Mouse (Mus musculus): Measurements from ENCODE around the gene St3gal3. TPM values are rescaled to one million over a fixed set of nuclear protein-coding genes. Genes with fewer than 3 reads are reported as not detected.

Gene St3gal3
- polyA plus RNA-seq, 1 experiment from 2014 or later = 6.7 TPM

DNA sequence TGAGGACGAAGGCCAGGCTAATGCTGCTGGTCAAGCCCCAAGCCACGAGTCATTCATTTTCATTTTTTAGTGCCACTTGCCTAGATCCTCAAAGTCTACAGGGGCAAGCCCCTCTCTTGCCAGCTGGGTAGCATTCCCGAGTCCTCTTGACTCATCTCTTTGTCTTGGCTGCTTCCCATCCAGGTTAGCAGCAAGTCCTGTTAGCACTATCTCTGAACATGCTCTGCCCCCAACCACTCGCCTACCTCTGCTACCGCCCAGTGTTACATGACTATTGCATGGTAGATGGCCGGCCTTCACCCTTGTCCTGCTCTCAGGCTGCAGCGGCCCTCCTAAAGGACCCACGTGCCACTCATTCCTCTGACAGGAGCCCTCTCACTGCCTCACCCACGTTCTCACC, 156.4 kb downstream of the St3gal3 start:
- DNase-seq (ENCODE audit: low spot score) = no peak
- Histone ChIP-seq H3K4me3 (replicated peaks; ENCODE audit: low read depth, low read length) (no peak overlapping the region), H3K27me3 (ENCODE audit: insufficient read depth, low read length) (no peaks in the 10 kb centered on the region), H3K36me3 (ENCODE audit: insufficient read depth, low read length) (no peaks in the 10 kb centered on the region), H3K4me2 (ENCODE audit: low read length) (no peak overlapping the region), H3K4me1 (replicated peaks; ENCODE audit: insufficient read depth, low read length) (0 out of 2 replicates have a peak, but pooled peaks cover 6% of the 10 kb centered on the region), H3K27ac (no peak overlapping the region), H3K9ac (ENCODE audit: low read depth, low read length) (no peak overlapping the region), H3K9me3 (replicated peaks; ENCODE audit: low read length) (no peaks in the 10 kb centered on the region)
- no peak for TF ChIP-seq CTCF (IDR thresholded peaks at IDR 0.05; ENCODE audit: low read depth)
- no peak for ATAC-seq (replicated peaks; ENCODE audit: low FRiP score, low read depth)
- 86% methylated on average over 9 of the region's 9 CpGs for WGBS

DNA sequence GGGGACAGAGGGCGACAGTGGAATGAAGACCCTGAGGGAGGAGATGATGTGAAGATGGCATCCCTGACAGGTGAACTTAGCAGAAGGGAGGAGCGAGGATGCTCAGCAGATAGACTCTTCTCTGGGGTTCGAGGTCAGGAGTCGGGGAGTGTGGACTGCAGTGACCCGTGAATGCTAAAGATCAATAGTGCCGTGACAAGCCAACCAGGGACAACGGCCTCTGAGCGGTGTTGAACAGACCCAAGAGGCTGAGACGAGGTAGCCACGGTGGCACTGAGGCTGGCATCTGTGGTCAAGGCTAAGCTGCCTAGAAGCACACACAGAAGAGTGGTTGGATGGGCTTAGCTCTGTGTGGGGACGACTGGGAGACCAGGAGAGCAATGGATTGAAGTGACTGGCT, 156.9 kb downstream of the St3gal3 start:
- Histone ChIP-seq H3K4me2 (ENCODE audit: low read length) (no peak overlapping the region), H3K36me3 (ENCODE audit: insufficient read depth, low read length) (no peaks in the 10 kb centered on the region), H3K27me3 (ENCODE audit: insufficient read depth, low read length) (no peaks in the 10 kb centered on the region), H3K9ac (ENCODE audit: low read depth, low read length) (no peak overlapping the region), H3K27ac (no peak overlapping the region), H3K4me1 (replicated peaks; ENCODE audit: insufficient read depth, low read length) (0 out of 2 replicates have a peak, but pooled peaks cover 6% of the 10 kb centered on the region), H3K9me3 (replicated peaks; ENCODE audit: low read length) (no peaks in the 10 kb centered on the region), H3K4me3 (replicated peaks; ENCODE audit: low read depth, low read length) (no peak overlapping the region)
- whole genome bisulfite sequencing = 59% methylated on average over 11 of the region's 11 CpGs
- ATAC-seq (replicated peaks; ENCODE audit: low FRiP score, low read depth) = no peak
- TF ChIP-seq CTCF (IDR thresholded peaks at IDR 0.05; ENCODE audit: low read depth) = no peak
- no peak for DNase-seq (ENCODE audit: low spot score)

DNA sequence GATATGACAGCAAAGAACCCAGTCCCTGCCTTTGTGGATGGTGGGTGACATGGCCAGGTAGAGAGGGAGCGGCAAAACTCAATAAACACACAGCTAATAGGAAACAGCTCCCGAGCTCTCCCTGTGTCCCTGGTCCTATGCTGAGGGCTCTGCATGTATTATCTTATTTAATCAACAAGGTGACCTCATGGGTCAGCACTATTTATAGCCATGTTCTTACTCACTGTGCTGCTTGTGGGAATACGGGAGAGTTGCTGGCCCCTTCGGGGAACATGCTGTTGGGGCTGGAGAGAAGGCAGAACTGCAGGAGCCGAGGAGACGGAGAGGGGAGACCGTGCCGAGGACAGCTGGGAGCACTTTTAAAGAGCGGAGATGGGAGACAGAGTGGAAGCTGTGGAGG, 157.3 kb downstream of the St3gal3 start:
- DNase-seq (ENCODE audit: low spot score) (no peak), ATAC-seq (replicated peaks; ENCODE audit: low FRiP score, low read depth) (no peak)
- Histone ChIP-seq H3K9me3 (replicated peaks; ENCODE audit: low read length) (no peaks in the 10 kb centered on the region), H3K4me2 (ENCODE audit: low read length) (no peak overlapping the region), H3K27me3 (ENCODE audit: insufficient read depth, low read length) (no peaks in the 10 kb centered on the region), H3K36me3 (ENCODE audit: insufficient read depth, low read length) (no peaks in the 10 kb centered on the region), H3K4me1 (replicated peaks; ENCODE audit: insufficient read depth, low read length) (0 out of 2 replicates have a peak, but pooled peaks cover 6% of the 10 kb centered on the region), H3K9ac (ENCODE audit: low read depth, low read length) (no peak overlapping the region), H3K27ac (no peak overlapping the region), H3K4me3 (replicated peaks; ENCODE audit: low read depth, low read length) (no peak overlapping the region)
- no peak for TF ChIP-seq CTCF (IDR thresholded peaks at IDR 0.05; ENCODE audit: low read depth)
- WGBS = 72% methylated on average over 9 of the region's 9 CpGs

DNA sequence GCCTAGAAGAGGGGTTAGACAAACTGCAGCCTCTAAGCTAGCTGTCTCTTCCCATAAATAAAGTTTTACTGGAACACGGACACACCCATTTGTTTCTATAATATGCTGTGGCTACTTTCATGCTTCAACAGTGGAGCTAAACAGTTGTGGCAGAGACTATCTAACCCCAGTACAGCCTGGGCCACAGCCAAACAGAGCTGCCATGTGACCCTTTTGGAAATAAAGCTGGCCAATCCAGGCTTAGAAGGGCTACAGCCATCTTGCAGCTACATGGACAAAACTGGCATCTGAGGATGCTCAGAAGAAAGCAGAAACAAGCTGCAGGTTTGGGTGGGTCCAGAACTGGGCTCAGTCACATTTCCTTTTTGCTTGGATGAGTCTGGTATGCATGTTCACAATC, 158.9 kb downstream of the St3gal3 start:
- H3K9ac ChIP-seq (ENCODE audit: low read depth, low read length) = no peak overlapping the region
- no peaks in the 10 kb centered on the region for H3K27me3 ChIP-seq (ENCODE audit: insufficient read depth, low read length)
- no peak overlapping the region for H3K27ac ChIP-seq
- no peak overlapping the region for H3K4me2 ChIP-seq (ENCODE audit: low read length)
- no peaks in the 10 kb centered on the region for H3K9me3 ChIP-seq (replicated peaks; ENCODE audit: low read length)
- DNase-seq (ENCODE audit: low spot score) (peak; percentile 25), ATAC-seq (replicated peaks; ENCODE audit: low FRiP score, low read depth) (no peak)
- no peak for TF ChIP-seq CTCF (IDR thresholded peaks at IDR 0.05; ENCODE audit: low read depth)
- no peak overlapping the region for H3K4me3 ChIP-seq (replicated peaks; ENCODE audit: low read depth, low read length)
- 0 out of 2 replicates have a peak, but pooled peaks cover 6% of the 10 kb centered on the region for H3K4me1 ChIP-seq (replicated peaks; ENCODE audit: insufficient read depth, low read length)
- 38% methylated on average over 1 of the region's 1 CpGs for WGBS
- H3K36me3 ChIP-seq (ENCODE audit: insufficient read depth, low read length) = no peaks in the 10 kb centered on the region

DNA sequence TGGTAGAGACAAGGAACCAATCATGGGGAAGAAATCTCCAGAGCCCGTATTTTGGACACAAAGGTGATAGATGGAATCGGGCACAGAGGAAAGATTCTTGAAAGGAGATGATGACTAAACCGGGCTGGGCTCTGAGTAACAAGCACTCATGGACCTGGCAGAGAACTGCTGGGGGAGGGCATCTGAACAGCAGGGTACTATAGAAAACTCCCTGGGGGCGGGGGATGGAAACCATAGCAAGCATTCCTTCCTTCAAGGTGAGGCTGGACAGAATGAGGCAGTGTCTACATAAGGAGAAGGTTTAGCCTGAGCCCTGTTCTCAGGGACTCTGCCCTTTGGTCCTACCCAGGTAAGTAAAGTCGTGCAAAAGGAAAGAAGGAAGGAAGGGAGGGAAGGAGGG, 160.0 kb downstream of the St3gal3 start:
- 0 out of 2 replicates have a peak, but pooled peaks cover 6% of the 10 kb centered on the region for H3K4me1 ChIP-seq (replicated peaks; ENCODE audit: insufficient read depth, low read length)
- H3K27ac ChIP-seq = no peak overlapping the region
- no peaks in the 10 kb centered on the region for H3K9me3 ChIP-seq (replicated peaks; ENCODE audit: low read length)
- 77% methylated on average over 5 of the region's 5 CpGs for whole genome bisulfite sequencing
- H3K36me3 ChIP-seq (ENCODE audit: insufficient read depth, low read length) = no peaks in the 10 kb centered on the region
- H3K9ac ChIP-seq (ENCODE audit: low read depth, low read length) = no peak overlapping the region
- no peak overlapping the region for H3K4me3 ChIP-seq (replicated peaks; ENCODE audit: low read depth, low read length)
- TF ChIP-seq CTCF (IDR thresholded peaks at IDR 0.05; ENCODE audit: low read depth) = no peak
- no peak for DNase-seq (ENCODE audit: low spot score)
- no peaks in the 10 kb centered on the region for H3K27me3 ChIP-seq (ENCODE audit: insufficient read depth, low read length)
- ATAC-seq (replicated peaks; ENCODE audit: low FRiP score, low read depth) = no peak
- no peak overlapping the region for H3K4me2 ChIP-seq (ENCODE audit: low read length)

DNA sequence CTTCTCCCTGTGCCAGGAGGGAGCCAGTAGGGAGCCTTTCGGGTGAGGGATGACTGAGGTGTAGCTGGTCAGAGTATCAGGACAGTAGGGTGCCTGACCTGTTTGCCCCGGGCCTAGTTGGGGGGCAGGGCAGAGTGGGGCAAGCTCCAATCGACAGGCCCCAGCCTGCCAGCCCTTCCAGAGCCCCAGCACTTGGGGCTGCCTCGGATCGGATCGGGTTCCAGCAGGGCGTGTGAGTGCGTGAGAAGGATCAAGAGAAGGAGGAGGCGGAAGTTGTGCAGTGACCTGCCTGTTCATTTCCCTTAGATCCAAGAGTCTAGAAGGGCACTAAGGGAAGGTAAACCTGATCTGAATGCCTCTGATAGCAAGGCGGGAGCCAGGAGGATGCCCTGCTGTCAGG, 161.7 kb downstream of the St3gal3 start:
- Histone ChIP-seq H3K9me3 (replicated peaks; ENCODE audit: low read length) (no peaks in the 10 kb centered on the region), H3K9ac (ENCODE audit: low read depth, low read length) (no peak overlapping the region), H3K4me3 (replicated peaks; ENCODE audit: low read depth, low read length) (no peak overlapping the region), H3K4me1 (replicated peaks; ENCODE audit: insufficient read depth, low read length) (0 out of 2 replicates have a peak, but pooled peaks cover 6% of the 10 kb centered on the region), H3K27ac (no peak overlapping the region), H3K4me2 (ENCODE audit: low read length) (no peak overlapping the region), H3K36me3 (ENCODE audit: insufficient read depth, low read length) (no peaks in the 10 kb centered on the region), H3K27me3 (ENCODE audit: insufficient read depth, low read length) (no peaks in the 10 kb centered on the region)
- TF ChIP-seq CTCF (IDR thresholded peaks at IDR 0.05; ENCODE audit: low read depth) = no peak
- WGBS = 41% methylated on average over 10 of the region's 10 CpGs
- DNase-seq (ENCODE audit: low spot score) (no peak), ATAC-seq (replicated peaks; ENCODE audit: low FRiP score, low read depth) (no peak)
